Mouse (Mus musculus) frontal cortex, adult (tissue): ENCODE measurements around the gene Ptpn7.
A peak's percentile ranks its signal among the peaks of the same experiment; 100 is the strongest.

Source experiments
- ATAC-seq: cut with Nextera tagmentation; 2 replicates; pipeline ENCODE4 v1.9.2; 2017; ENCODE audit warnings: mild to moderate bottlenecking, moderate library complexity, mixed read lengths; ENCODE audit not compliant: low TSS enrichment

Gene Ptpn7

GRCm38 (mm10) chr1:135128986-135129385 is 3.5 kb upstream of the Ptpn7 start:
- no peak for ATAC-seq

DNA sequence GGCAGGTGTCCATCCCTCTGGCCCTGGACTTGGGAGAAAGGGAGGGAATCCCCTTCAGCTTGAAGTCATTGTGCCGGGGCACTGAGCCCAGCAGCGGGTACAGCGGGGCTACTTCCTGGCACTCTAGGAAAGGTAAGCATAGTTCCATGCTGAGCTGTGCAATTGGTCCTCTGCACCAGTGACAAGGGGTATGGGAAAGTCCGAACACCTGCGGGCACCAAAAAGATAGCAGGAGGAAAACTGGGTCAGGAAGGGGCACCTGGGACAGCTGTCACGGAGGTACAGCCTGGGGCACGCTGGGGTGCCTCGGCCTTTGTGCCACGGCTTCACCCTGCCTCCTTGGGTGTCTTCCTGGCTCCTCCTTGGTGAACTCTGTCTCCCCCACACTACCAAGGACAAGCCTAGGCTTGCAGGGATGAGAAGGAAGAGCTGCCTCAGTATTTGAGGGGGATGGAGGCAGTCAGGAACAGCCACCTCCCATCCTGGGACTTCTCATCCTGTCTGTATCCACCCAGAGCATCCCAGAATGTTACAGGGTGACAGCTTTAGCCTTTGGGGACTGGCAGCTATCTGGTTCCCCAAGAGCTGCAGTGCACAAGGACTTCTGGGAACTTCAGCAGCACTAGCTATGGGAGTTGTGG is 2.8 kb upstream of the Ptpn7 start:
- no peak for ATAC-seq

- ATAC-seq, result no peak
Observed at GRCm38 (mm10) chr1:135130376-135131018, 2.0 kb upstream of the Ptpn7 start.

GRCm38 (mm10) chr1:135131034-135131433 is 1.5 kb upstream of the Ptpn7 start:
- no peak for ATAC-seq

- ATAC-seq, result no peak
Observed at GRCm38 (mm10) chr1:135131560-135131959, 940 bp upstream of the Ptpn7 start.

- no peak for ATAC-seq
Observed at GRCm38 (mm10) chr1:135132893-135133369, 431 bp downstream of the Ptpn7 start.

GRCm38 (mm10) chr1:135133678-135134435 is 1.4 kb downstream of the Ptpn7 start:
- no peak for ATAC-seq

DNA sequence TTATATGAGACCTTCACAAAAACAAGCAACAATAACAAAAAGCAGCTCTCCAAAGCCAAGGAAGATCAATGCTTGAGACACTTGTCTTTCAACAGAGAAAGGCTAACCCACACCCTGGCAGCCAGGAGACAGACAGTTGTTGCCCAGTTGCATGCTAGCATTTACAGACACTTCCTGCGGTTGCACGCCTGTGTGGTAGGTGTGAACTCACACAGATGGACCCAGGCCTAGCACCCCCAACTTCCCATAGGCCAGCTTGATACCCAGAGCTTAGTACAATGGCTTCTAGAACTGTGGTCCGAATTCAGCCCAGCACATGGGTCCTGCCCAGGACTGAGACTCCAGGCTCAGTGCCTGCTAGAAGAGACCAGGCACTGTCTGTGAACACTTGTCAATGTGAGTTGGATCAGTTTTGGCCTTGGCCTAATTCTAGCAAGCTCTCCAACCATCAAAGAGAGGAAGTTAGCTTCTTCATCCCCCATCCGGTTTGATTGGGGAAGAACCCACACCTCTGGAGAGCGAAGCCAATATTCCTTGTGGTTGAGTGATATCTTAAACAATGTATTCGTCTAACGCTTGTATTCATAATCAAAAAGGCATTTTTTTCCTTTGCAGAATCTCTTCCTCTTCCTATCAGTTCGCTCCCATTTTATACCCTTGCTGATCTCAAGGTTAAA is 2.7 kb downstream of the Ptpn7 start:
- ATAC-seq, result no peak

GRCm38 (mm10) chr1:135136500-135136899 is 4.0 kb downstream of the Ptpn7 start:
- peak; percentile 68 for ATAC-seq

DNA sequence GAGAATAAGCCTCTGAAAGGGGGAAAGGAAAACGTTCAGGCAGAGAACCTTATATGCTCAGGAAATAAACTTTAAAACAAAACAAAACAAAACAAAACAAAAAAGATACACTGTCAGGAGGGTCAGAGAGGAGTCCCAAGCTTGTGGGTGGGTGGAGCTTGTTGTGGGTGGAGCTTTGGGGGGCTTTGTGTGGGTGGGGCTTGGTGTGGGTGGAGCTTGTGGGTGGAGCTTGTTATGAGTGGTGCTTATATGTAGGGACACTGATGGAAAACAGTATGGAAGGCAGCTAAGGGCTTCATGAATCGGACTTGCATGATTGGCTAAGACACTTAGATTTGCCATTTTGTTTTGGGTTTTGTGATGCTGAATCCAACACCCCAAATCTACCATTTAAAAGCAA is 7.4 kb downstream of the Ptpn7 start:
- no peak for ATAC-seq

GRCm38 (mm10) chr1:135142452-135142851 is 10.0 kb downstream of the Ptpn7 start:
- ATAC-seq, result no peak

DNA sequence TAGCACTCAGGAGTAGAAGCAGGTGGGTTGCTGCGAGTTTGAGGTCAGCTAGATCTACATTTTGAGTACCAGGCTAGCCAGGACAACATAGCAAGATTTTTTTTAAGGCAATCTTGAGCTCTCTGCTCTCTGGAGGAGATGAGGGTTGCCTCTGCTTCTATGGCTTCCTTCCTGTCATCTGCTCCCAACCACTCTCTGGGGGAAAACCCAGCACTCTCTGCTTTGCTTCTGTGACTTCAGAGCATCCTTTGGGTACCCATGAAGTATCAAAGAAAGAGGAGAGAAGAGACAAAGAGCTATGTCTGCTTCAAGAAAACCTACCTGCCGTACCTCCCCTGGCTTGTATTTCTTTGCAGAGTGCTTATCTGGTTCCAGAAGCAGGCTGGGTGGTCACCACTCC is 11.4 kb downstream of the Ptpn7 start:
- no peak for ATAC-seq

DNA sequence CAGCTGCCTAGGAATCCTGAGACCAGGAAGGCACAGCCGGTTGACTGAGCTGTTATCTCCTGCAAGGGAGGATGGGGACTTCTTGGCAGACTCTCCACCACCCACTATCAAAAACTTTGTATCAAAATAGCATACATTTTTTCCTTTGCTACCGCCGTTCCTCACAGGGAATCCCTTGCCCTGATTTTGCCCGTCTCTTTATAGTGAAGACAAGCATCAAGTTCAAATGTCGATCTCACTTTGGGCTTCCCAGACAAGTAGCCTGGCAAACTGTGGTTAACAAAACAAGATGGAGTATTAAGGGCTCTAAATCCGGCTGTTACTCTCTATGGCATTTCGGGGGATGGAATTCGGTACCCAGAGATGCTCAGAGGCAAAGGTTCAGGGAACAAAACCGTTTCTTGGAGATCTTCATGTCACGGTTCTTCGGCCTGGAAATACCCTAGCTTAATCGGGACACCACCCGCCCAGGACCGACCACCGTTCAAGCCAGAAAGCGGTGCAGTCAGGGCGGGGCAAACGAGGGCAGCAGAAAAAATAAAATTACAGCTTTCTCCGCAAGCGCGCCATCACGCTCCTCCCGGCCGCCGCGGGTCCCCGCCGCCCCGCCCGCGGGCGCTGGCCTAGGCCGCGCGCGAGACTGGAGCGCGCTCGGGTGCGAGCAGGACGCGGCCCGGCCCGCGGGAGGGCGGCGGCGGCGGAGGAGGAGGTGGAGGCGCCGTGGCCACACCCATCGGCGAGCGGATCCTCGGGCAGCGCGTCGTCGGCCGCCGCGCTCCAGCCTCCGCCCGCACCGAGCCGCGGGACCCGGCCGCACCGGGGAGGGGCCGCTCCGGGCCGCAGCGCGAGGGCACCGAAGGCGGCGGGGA is 13.8 kb downstream of the Ptpn7 start, which contains the start of gene Arl8a:
Gene Arl8a, plus strand, starts transcription at position 748 of the 869 bp plus-strand sequence.
- ATAC-seq, result peak; percentile 77

GRCm38 (mm10) chr1:135146946-135147701 is 14.6 kb downstream of the Ptpn7 start:
- peak; percentile 36 for ATAC-seq

DNA sequence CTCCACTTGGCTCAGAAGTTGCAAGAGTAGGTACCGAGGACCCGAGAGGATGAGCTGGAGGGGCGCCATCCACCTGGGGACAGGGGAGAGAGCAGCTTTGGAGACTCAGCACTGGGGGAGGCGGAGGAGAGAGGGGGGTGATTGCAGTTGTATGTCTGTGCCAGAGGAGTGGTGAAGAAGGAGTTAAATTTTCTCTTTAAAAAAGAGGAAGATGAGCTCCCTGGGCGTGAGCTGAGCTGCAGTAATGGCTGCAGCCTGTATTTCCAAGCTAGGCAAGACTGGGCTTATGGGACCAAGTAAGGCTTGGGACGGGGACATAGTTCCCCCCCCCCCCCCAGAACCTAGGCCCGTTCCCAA is 15.2 kb downstream of the Ptpn7 start:
- peak; percentile 11; the same call in 1 of the 2 replicates for ATAC-seq

DNA sequence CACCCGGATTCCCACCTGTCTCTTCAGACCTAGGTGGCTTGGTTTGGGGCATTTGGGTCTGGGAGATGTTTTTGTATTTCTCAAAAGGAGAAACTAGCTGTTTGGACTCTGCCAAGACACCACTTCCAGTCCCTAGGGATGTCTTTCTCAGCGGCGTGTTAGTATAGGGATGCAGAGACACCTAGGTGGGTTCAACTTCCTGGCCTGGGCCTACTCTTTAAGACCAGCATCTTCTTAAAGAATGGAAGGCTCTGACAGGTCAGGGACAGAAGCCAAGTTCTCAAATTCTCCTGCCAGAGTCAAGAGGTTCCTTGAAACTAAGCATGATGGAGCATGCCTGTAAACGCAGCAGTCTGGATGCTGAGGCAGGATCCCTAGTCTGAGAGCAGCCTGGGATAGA is 16.0 kb downstream of the Ptpn7 start:
- no peak for ATAC-seq

DNA sequence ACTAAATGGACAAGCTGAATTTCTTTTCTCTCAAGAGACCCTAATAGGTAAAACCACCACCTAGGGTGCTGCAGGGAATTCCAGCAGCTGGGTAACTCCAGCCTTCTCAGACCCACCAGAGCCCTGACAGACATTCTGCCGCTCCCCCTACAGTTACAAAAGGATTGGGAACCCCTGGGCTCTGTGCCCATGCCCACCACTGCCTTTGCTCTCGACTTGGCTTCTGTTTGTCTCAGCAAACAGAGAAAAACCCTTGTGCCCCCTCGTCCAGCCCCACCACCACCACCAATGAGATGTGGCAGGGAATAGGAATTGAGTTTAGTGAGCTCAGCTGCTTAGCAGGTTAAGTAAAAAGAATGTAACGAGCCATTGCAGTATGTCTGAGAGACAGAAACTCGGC is 16.5 kb downstream of the Ptpn7 start:
- no peak for ATAC-seq

DNA sequence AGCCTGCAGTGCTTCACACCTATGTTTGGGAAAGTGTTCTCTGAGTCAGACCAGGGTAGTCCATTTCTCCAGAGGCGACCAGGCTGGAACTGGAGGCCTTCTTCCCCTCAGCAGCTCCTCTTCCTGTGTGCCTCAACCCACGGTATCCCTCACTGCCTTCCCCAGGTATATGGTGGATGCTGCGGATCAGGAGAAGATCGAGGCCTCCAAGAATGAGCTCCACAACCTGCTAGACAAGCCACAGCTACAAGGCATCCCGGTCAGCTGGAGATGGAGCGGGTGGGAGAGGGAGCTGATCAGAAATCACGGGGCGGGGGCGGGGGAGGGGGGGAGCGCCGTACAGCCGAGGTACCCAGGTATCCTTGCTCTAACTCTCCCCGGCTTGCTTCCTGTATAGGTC is 21.5 kb downstream of the Ptpn7 start:
- ATAC-seq, result peak; percentile 3

GRCm38 (mm10) chr1:135154411-135154959 is 22.0 kb downstream of the Ptpn7 start:
- ATAC-seq, result peak; percentile 68

- ATAC-seq, result no peak
Observed at GRCm38 (mm10) chr1:135156300-135156699, 23.8 kb downstream of the Ptpn7 start.
